Mouse (Mus musculus): ENCODE results near the gene Lipo1.
"Not testable (repeated sequence)": the region's sequence is repeated elsewhere in the genome, so short reads cannot be mapped to it uniquely, and the experiment has no call there.

The Lipo1 gene

GRCm38 (mm10) chr19:33787359-33787758 is at the start of gene Lipo1:
TSS of gene Lipo1 (minus strand) at chr19:33787459.
- not testable (repeated sequence) for DNase-seq (ENCODE audit: extremely low spot score, low read depth, low spot score)

DNA sequence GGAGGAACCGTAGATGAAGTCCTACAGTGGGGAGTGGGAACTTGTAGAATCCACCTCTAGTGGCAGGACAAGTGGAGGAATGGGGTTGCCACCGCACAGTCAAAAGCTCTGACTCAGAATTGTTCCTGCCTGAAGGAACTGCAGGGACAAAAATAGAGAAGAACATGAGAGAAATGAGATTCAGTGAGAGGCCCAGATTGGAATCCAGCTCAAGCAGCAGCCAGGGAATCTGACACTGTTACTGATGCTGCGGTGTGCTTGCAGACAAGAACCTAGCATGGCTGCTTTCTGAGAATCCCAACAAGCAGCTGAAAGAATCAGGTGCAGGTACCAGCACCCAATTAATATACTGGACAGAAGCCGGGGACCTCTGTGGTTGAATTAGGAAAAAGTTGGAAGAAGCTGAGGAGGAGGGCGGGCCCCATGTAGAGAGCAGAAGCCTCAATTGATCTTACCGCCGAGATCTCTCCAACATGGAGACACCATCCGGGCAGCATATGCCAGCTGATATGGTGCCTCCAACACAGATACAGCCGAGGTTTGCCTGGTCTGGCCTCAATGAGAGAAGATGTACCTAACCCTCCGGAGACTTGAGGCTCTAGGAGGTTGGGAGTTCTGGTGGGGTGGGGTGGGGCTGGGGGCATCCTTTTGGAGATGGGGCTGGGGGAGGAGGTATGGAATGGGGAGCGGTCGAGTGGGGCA is 532 bp downstream of the Lipo1 start:
- DNase-seq (ENCODE audit: extremely low spot score, low read depth, low spot score) = no peak

- DNase-seq (ENCODE audit: extremely low spot score, low read depth, low spot score) = not testable (repeated sequence)
Observed at GRCm38 (mm10) chr19:33761287-33762086, 25.8 kb downstream of the Lipo1 start, which contains the start of gene Lipo3. TSS of gene Lipo3 (minus strand) at chr19:33761951.

DNA sequence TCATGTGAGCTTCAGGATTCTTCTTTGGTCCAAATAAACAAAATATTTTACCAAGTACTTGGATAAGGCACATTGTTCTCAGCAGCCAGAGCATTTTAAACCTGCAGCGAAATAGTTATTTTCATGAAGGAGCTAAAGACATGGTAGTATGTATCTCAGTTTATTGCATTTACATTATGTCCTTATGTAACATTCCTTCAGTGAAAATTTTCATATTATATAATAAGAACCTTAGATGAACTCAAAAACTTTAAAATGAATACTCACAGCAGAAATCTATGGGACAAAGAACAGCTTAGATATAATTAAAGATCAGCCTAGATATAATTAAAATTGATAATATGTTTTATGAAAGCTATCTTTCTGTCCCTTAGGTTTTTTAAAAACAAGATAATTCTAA is 36.0 kb downstream of the Lipo1 start, which contains the start of gene Lipo2:
Lipo2 (minus strand) TSS at position 101 of the 400 bp plus-strand sequence.
- not testable (repeated sequence) for DNase-seq (ENCODE audit: extremely low spot score, low read depth, low spot score)

All from hindlimb bud, embryonic 11.5 days (tissue).